Mouse (Mus musculus) midbrain, embryonic 14.5 days (tissue): ENCODE data around the gene Clk2. TPM values are rescaled to one million over a fixed set of nuclear protein-coding genes. Genes with fewer than 3 reads are reported as not detected.
A peak's percentile ranks its signal among the peaks of the same experiment; 100 is the strongest.

Source experiments
- ATAC-seq: fragments of 200-750 bp; cut with Nextera tagmentation; 2 replicates; pipeline ENCODE4 v1.8.0; 2017; ENCODE audit warnings: moderate number of reproducible peaks, moderate library complexity; ENCODE audit not compliant: low FRiP score, low TSS enrichment
- DNase-seq: peaks from one replicate; pipeline ENCODE4 v3.0.0-alpha.2; 2015
- H3K27ac ChIP-seq: fragments of 300-500 bp; sonication (generic); replicated peaks from 2 replicates; pipeline ENCODE4 v1.5.1; 2014; ENCODE audit warnings: mild to moderate bottlenecking, low read depth, low read length, moderate library complexity
- H3K27me3 ChIP-seq: fragments of 300-500 bp; sonication (generic); 2 replicates; pipeline ENCODE4 v1.6.1; 2014; ENCODE audit warnings: low read length, control low read depth, mixed read lengths; ENCODE audit not compliant: control insufficient read depth, insufficient read depth
- H3K36me3 ChIP-seq: fragments of 300-500 bp; sonication (generic); 2 replicates; pipeline ENCODE4 v1.6.1; 2014; ENCODE audit warnings: low read length, control low read depth; ENCODE audit not compliant: control insufficient read depth, insufficient read depth
- H3K4me1 ChIP-seq: fragments of 300-500 bp; sonication (generic); 2 replicates; pipeline ENCODE4 v1.6.1; 2014; ENCODE audit warnings: mild to moderate bottlenecking, antibody characterized with exemption, low read length, control low read depth; ENCODE audit not compliant: control insufficient read depth, insufficient read depth
- H3K4me2 ChIP-seq: fragments of 300-500 bp; sonication (generic); 2 replicates; pipeline ENCODE4 v1.6.1; 2014; ENCODE audit warnings: mild to moderate bottlenecking, low read length, moderate library complexity
- H3K4me3 ChIP-seq: fragments of 300-500 bp; sonication (generic); replicated peaks from 2 replicates; pipeline ENCODE4 v1.5.1; 2014; ENCODE audit warnings: low read depth, low read length
- H3K9ac ChIP-seq: fragments of 300-500 bp; sonication (generic); replicated peaks from 2 replicates; pipeline ENCODE4 v1.6.1; 2014; ENCODE audit warnings: mild to moderate bottlenecking, low read length, moderate library complexity
- H3K9me3 ChIP-seq: fragments of 300-500 bp; sonication (generic); 2 replicates; pipeline ENCODE4 v1.6.1; 2016; ENCODE audit warnings: low read length, control low read depth, mixed read lengths; ENCODE audit not compliant: control insufficient read depth
- WGBS: fragments of 180-500 bp; shearing (Covaris S2); extraction: QIAGEN DNeasy Blood & Tissue Kit; methylation state at CpG from one replicate; pipeline ENCODE4 v1.1.7; 2014; 5-methylcytosine and 5-hydroxymethylcytosine counted together
- polyA plus RNA-seq: library from polyadenylated mRNA; unstranded; fragments of >200 nt; fragmentation: Nextera tagmentation; extraction: Ambion mirVana; gene quantifications from 2 replicates; pipeline ENCODE4 v1.2.1, GENCODE M21; 2014

The Clk2 gene
- polyA plus RNA-seq, 1 experiment from 2014 or later, result 22.0 TPM

DNA sequence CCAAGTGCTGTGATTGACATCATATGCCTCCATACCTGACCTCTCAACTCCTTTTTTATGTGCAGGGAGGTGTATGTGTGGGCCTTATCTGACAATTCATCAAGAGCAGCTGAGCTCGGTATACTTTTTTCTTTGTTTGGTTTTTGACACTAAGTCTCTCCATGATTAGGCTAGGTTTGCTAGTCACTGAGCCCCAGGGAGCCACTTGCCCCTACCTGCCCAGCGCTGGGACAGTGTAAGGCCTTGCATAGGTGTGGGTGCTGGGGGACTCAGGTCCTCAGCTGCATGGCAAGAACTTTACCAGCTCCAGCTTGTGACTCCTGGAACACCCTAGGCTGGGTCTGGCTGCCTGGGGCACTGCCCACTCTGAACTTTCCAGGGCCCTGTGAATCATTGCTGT lies 42.1 kb downstream of the Clk2 start:
- 91% methylated on average over 2 of the region's 2 CpGs for WGBS
- H3K9me3 ChIP-seq, result no peaks in the 10 kb centered on the region
- H3K9ac ChIP-seq, result no peak overlapping the region
- peaks cover 60% of the 10 kb centered on the region for H3K36me3 ChIP-seq
- ATAC-seq, result no peak
- H3K27ac ChIP-seq, result no peak overlapping the region
- H3K4me3 ChIP-seq, result no peak overlapping the region
- H3K27me3 ChIP-seq, result no peaks in the 10 kb centered on the region
- no peak overlapping the region for H3K4me2 ChIP-seq
- DNase-seq, result no peak
- H3K4me1 ChIP-seq, result no peaks in the 10 kb centered on the region

DNA sequence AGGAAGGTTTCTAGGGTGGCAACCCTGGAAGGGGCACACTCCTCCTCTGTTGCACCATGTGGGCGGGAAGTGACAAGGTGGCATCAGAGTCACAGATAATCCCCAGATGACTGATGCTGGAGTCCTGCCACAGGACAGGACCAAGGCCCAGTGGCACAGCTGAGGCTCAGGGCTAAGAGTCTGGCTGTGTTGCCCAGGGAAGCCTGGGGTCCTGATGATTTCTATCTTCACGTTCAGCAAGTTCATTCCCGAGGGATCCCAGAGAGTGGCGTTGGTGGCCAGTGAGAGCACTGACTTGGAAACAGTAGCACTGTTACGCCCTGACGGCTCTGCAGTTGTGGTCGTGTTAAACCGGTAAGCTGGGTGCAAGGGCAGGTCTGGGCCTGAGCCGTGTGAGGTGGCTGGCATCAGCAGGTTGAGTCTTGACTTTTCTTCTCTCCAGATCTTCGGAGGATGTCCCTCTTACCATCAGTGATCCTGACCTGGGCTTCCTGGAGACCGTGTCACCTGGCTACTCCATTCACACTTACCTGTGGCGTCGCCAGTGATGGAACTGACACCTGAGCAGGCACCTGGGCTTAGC lies 43.6 kb downstream of the Clk2 start:
- Histone ChIP-seq H3K9ac (no peak overlapping the region), H3K4me1 (peaks cover 8% of the 10 kb centered on the region; the same call in 1 of the 2 replicates), H3K4me2 (no peak overlapping the region), H3K4me3 (no peak overlapping the region), H3K27me3 (no peaks in the 10 kb centered on the region), H3K36me3 (peaks cover 60% of the 10 kb centered on the region), H3K9me3 (no peaks in the 10 kb centered on the region), H3K27ac (no peak overlapping the region)
- ATAC-seq (no peak), DNase-seq (no peak)
- 89% methylated on average over 13 of the region's 13 CpGs for WGBS

GRCm38 (mm10) chr3:89208736-89209135 lies 44.1 kb downstream of the Clk2 start:
- 89% methylated on average over 6 of the region's 6 CpGs for WGBS
- DNase-seq, result no peak
- Histone ChIP-seq H3K36me3 (peaks cover 60% of the 10 kb centered on the region), H3K27ac (no peak overlapping the region), H3K4me1 (peaks cover 10% of the 10 kb centered on the region; the same call in 1 of the 2 replicates), H3K4me2 (no peak overlapping the region), H3K27me3 (no peaks in the 10 kb centered on the region), H3K9ac (no peak overlapping the region), H3K9me3 (no peaks in the 10 kb centered on the region), H3K4me3 (no peak overlapping the region)
- ATAC-seq, result no peak

- Histone ChIP-seq H3K27me3 (no peaks in the 10 kb centered on the region), H3K27ac (no peak overlapping the region), H3K4me2 (no peak overlapping the region), H3K36me3 (peaks cover 54% of the 10 kb centered on the region), H3K4me1 (peaks cover 14% of the 10 kb centered on the region), H3K4me3 (no peak overlapping the region), H3K9ac (no peak overlapping the region), H3K9me3 (no peaks in the 10 kb centered on the region)
- no peak for DNase-seq
- ATAC-seq, result no peak
- WGBS, result 91% methylated on average over 7 of the region's 7 CpGs
These were observed 45.1 kb downstream of the Clk2 start for GRCm38 (mm10) chr3:89209731-89210130.

- Histone ChIP-seq H3K9me3 (no peaks in the 10 kb centered on the region), H3K9ac (no peak overlapping the region), H3K27me3 (no peaks in the 10 kb centered on the region), H3K4me1 (peaks cover 18% of the 10 kb centered on the region), H3K4me2 (no peak overlapping the region), H3K36me3 (peaks cover 54% of the 10 kb centered on the region), H3K4me3 (no peak overlapping the region), H3K27ac (no peak overlapping the region)
- ATAC-seq, result no peak
- DNase-seq, result no peak
- 90% methylated on average over 13 of the region's 13 CpGs for WGBS
These were observed 45.6 kb downstream of the Clk2 start for GRCm38 (mm10) chr3:89210162-89210561.

GRCm38 (mm10) chr3:89210731-89211130 lies 46.1 kb downstream of the Clk2 start:
- Histone ChIP-seq H3K4me2 (no peak overlapping the region), H3K9me3 (no peaks in the 10 kb centered on the region), H3K4me3 (no peak overlapping the region), H3K36me3 (peaks cover 50% of the 10 kb centered on the region), H3K9ac (no peak overlapping the region), H3K4me1 (peaks cover 24% of the 10 kb centered on the region), H3K27ac (no peak overlapping the region), H3K27me3 (no peaks in the 10 kb centered on the region)
- no peak for DNase-seq
- WGBS, result 84% methylated on average over 7 of the region's 7 CpGs
- ATAC-seq, result no peak

GRCm38 (mm10) chr3:89213803-89214530 lies 49.4 kb downstream of the Clk2 start:
- H3K4me1 ChIP-seq, result peaks cover 30% of the 10 kb centered on the region
- DNase-seq (peak; percentile 97), ATAC-seq (peak; percentile 88)
- H3K9ac ChIP-seq, result peak overlapping the region; percentile 73
- peak overlapping the region; percentile 83 for H3K4me2 ChIP-seq
- H3K27me3 ChIP-seq, result no peaks in the 10 kb centered on the region
- peak overlapping the region; percentile 70 for H3K4me3 ChIP-seq
- peaks cover 23% of the 10 kb centered on the region for H3K36me3 ChIP-seq
- H3K27ac ChIP-seq, result peak overlapping the region; percentile 98
- H3K9me3 ChIP-seq, result no peaks in the 10 kb centered on the region
- WGBS, result under 1% methylated on average over 69 of the region's 69 CpGs

- H3K9me3 ChIP-seq, result no peaks in the 10 kb centered on the region
- H3K27me3 ChIP-seq, result no peaks in the 10 kb centered on the region
- H3K36me3 ChIP-seq, result peaks cover 14% of the 10 kb centered on the region
- peak within 1 kb of the TSS; percentile 83 for H3K4me2 ChIP-seq
- peak within 1 kb of the TSS; percentile 70 for H3K4me3 ChIP-seq
- WGBS, result under 1% methylated on average over 17 of the region's 19 CpGs
- H3K27ac ChIP-seq, result peak within 1 kb of the TSS; percentile 98
- H3K4me1 ChIP-seq, result peaks cover 30% of the 10 kb centered on the region
- peak within 1 kb of the TSS; percentile 73 for H3K9ac ChIP-seq
- peak; percentile 81 for DNase-seq
- peak; percentile 9; the same call in 1 of the 2 replicates for ATAC-seq
These were observed 50.3 kb downstream of the Clk2 start, which contains the start of gene Thbs3 for GRCm38 (mm10) chr3:89214681-89215411. Thbs3 (plus strand) TSS chr3:89215180.
